Mouse (Mus musculus): Measurements from ENCODE around the gene Slc22a23.

Gene Slc22a23

GRCm38 (mm10) chr13:34304896-34305295, 40.1 kb downstream of the Slc22a23 start:
- no peak for DNase-seq (ENCODE audit: low read depth in 2 of 2, low spot score in 2 of 2)

- DNase-seq (ENCODE audit: low read depth in 2 of 2, low spot score in 2 of 2), result no peak
Observed at GRCm38 (mm10) chr13:34303386-34304016, 41.5 kb downstream of the Slc22a23 start.

DNA sequence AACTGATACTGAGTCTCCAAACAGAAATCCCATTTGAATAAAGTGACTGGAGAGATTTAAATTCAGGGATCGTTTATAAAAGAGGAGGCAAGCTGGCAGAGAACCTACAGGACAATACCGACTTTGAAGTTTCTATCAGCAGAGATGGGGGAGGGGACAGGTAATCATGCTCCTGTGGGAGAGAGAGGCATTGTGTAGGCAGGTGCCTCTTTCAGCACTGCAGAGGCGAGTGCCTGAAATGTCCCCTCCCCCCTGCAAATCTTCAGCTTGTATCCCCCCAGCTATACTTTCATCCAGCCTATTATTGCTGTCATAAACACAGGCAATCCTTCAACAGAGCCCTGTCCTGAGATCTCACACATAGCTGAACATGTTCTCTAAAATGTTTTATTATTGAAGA, 43.4 kb downstream of the Slc22a23 start:
- no peak for DNase-seq (ENCODE audit: low read depth in 2 of 2, low spot score in 2 of 2)

DNA sequence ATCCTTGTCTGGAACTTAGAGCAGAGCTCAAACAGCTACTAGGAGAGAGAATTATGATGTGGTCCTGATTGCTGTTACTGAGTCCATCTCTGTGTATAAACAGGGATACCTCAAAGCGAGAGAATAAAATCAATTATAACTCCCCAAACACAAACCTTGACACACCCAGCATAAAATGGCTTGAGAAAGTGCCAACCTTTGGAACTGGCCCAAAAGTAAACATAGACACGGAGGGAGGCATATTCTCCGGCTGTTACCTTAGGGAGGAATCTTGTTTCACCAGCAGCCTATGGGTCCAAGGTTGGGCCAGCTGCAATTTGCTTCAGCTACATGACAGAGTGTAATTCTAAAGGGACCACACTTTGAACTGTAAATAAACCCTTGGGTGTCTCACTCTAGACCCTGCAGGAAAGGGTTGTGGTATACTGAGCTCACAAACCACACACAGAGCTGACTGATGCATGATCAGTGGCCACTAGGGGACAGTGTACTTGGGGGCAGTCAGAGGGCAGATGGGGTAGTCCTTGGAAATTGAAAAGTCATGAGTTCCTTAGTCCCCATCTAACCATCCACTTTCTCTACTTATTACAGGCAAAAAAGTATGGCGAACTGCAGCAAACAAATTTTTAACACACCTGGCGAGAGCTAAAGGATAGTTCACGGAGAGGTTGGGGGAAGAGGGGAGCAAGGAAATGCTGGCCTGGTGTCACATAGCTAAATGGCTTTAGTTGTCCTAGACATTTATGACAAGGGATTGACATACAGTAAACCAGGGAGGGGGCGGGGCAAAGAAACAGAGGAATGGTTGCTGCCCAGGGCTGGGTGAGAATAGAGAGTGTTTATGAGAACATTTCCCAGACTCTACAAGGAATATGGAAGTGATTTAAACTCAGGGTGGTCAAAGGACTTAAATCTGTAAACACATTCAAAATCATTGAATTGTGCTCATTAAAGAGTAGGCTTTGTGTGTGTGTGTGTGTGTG, 45.3 kb downstream of the Slc22a23 start:
- no peak for DNase-seq (ENCODE audit: low read depth in 2 of 2, low spot score in 2 of 2)

GRCm38 (mm10) chr13:34298674-34299073, 46.3 kb downstream of the Slc22a23 start:
- no peak for DNase-seq (ENCODE audit: low read depth in 2 of 2, low spot score in 2 of 2)

- no peak for DNase-seq (ENCODE audit: low read depth in 2 of 2, low spot score in 2 of 2)
Observed at GRCm38 (mm10) chr13:34298061-34298460, 46.9 kb downstream of the Slc22a23 start.

GRCm38 (mm10) chr13:34295787-34296435, 49.1 kb downstream of the Slc22a23 start:
- DNase-seq (ENCODE audit: low read depth in 2 of 2, low spot score in 2 of 2), result no peak

DNA sequence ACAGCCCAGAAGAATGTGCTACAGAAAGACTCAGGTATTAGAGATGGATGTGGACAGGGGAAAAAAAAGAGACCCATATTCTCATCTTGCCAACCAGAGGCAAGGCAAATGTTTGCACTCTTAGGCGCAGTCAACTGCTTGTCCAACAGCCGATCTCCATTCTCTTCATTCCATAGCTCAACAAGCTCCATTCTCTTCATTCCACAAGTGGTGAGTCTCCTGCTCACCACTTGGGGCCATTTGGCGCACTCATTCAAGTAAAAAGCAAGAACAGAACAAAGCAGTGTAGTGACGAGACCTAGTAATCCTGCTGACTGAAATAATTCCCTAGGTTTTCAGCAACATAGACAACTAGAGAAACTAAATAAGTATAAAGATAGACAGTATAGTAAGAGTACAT, 50.8 kb downstream of the Slc22a23 start:
- no peak for DNase-seq (ENCODE audit: low read depth in 2 of 2, low spot score in 2 of 2)

DNA sequence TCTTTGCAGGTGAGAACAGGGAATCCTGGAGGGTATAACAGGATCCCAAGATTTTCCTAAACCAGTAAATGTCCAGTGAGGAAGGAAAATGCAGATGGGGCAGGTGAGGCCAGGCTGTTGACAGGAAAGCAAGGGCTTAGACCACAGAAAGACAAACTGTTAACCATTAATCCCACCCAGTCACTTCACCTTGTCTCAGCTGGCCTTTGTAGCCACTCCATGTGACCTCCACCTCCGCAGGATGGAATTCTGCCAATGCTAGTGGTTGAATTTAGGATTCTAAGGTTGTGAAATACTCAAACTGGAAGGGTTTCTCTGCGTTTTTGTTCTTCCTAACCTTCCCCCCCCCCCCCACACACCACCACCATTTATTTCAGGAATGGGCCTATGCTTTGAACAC, 52.9 kb downstream of the Slc22a23 start:
- no peak for DNase-seq (ENCODE audit: low read depth in 2 of 2, low spot score in 2 of 2)

DNA sequence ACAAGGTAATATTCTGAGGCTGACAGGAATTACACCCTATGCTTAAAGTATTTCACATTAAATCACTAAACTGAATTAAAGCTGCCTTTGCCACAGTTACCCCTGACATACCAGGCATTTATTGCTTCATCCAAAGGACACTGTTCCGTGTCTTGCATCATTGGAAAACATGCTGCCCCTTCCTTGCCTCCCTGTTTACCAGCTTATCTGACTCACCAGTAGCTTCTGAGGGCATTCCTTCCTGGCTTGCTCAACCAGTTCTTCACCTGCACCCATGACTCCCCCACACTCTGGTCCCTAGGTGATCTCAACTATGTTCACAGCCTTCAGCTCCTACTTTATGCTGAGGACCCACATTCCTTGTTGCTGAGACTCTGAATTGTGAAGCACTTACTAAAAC, 54.6 kb downstream of the Slc22a23 start:
- DNase-seq (ENCODE audit: low read depth in 2 of 2, low spot score in 2 of 2), result no peak

DNA sequence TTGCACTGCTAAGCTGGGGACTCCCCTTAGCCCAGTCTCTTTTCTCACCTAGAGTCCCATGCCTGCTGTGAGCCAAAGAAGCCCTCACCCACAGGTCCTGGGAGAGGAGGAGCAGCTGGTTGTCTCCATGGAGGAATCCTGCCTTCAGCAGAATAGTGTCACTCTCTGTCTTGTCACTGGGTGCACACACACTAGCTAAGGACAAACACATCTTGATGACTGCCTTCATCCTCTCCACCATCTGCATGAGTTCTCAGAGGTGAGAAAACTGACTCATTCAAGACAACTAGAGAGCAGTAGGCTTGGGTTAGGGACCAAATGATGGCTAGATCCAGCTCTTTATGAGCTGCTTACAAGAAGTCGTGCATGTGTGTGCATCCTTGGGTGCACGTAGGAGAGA, 55.4 kb downstream of the Slc22a23 start:
- no peak for DNase-seq (ENCODE audit: low read depth in 2 of 2, low spot score in 2 of 2)

DNA sequence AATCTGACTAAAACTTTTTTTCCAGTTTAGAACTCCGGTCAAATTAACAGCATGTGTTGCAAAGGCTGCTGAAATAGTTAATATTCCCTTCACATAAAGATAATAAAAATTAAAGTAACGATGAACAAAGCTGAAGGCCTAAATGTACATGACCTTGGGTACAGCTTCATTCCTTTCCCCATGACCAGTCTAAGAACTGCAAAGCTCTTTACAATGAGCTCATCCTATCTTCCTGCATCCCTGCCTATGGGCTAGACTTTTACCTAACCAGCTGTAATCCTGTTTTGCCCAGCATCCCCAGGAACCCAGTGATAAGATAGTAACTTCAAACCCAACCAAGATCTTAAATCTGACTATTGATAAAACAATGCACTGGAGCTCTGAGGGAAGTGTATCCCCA, 56.9 kb downstream of the Slc22a23 start:
- DNase-seq (ENCODE audit: low read depth in 2 of 2, low spot score in 2 of 2), result no peak

DNA sequence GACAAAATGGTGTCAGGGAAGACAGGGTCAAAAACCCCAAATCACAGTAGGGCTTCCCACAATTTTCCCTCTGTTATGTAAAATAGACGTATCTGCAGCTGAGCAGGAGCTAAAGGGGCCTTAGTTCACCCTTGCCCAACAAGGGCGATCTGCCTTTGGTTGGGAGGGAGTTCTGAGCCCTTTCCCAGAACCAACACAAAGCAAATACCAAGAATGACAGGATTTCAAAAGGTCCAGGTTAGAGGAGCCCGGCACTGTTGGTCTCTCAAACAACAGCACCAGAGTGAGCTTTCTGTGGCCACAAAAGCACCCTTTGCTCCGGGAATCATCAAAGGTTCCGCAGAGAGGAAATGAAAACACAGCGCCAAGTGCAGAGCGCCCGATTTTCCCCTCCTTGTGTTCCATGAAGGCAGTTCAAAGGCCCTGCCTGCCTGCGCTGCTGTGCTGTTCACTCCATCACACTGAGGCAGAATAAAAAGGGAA, 57.3 kb downstream of the Slc22a23 start:
- DNase-seq (ENCODE audit: low read depth in 2 of 2, low spot score in 2 of 2), result no peak

DNA sequence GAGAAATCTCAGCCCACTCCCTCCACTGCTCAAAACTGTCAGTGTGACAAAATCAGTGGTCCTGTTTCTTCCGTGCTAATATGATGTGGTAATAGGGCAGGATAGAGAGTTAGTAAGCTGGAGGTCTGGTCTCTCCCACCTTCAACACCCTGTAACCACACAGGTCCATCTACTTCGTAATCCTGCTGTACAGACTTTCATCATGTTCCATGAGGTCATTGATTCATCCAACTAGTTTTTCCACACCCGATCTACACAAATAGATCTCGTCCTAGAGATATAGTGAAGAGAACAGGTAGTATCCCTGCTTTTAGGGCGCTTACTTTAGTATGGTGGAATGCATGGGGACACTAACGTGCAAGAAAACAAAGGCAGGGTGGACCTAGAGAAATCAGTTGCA, 63.6 kb downstream of the Slc22a23 start:
- no peak for DNase-seq (ENCODE audit: low read depth in 2 of 2, low spot score in 2 of 2)

- no peak for DNase-seq (ENCODE audit: low read depth in 2 of 2, low spot score in 2 of 2)
Observed at GRCm38 (mm10) chr13:34278759-34279270, 66.2 kb downstream of the Slc22a23 start.

DNA sequence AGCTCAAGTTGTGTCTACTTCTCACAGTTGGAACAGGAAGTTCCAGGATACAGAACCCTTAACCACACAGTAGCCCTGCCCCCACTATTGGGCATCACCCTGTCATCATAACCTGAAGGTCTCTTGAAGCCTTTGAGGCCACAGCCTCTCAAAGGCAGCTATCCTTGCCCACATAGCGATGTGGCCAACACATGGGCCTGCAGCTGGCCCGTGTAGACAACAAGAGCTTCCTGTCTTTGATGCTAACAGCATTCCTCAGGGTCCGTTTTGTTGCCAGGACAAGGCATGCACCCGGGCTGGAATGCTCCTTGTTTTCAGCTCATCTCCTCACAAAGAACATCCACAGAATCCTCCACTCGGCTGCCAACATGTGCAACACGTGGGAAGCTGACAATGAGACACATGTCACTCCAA, 66.7 kb downstream of the Slc22a23 start:
- DNase-seq (ENCODE audit: low read depth in 2 of 2, low spot score in 2 of 2), result no peak

DNA sequence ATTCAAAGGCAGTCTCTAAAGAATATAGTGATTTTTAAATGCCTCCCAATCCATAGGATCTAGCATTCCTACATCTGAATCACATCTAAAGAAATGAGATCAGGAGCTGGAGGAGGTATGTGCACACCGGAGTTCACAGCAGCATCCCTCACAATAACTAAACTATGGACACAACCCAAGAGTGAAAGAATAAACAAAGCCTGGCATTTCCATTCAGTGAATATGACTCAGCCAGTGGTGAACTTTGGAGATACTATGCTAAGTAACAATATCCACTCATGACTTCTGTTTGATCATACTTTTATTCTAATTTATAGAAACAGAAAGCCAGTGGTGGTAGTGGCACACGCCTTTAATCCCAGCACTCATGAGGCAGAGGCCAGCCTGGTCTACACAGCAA, 67.4 kb downstream of the Slc22a23 start:
- DNase-seq (ENCODE audit: low read depth in 2 of 2, low spot score in 2 of 2), result no peak

DNA sequence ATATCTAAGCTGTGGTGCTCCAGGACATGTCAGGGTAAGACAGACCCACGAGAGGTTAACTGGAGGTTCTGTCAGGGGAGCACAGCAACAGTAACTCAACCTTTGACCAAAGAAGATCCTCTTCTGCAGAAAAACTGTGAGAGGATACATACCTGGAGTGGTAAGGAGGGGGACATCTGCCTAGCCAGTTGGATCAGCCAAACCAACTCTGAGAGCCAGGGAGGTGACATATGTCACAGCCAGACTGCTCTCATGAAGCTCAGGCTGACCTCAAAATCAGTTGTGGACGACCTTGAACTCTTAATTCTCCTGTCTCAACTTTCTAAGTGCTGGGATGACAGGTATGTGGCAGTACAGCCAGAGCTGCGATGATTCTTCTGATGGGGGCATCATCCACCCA, 68.0 kb downstream of the Slc22a23 start:
- no peak for DNase-seq (ENCODE audit: low read depth in 2 of 2, low spot score in 2 of 2)

- no peak for DNase-seq (ENCODE audit: low read depth in 2 of 2, low spot score in 2 of 2)
Observed at GRCm38 (mm10) chr13:34274890-34275289, 70.1 kb downstream of the Slc22a23 start.

- no peak for DNase-seq (ENCODE audit: low read depth in 2 of 2, low spot score in 2 of 2)
Observed at GRCm38 (mm10) chr13:34274417-34274816, 70.6 kb downstream of the Slc22a23 start.

GRCm38 (mm10) chr13:34272275-34273054, 72.5 kb downstream of the Slc22a23 start:
- DNase-seq (ENCODE audit: low read depth in 2 of 2, low spot score in 2 of 2), result no peak
